Mouse (Mus musculus): ENCODE measurements around the gene Coro2b.

Coro2b gene

GRCm38 (mm10) chr9:62537941-62538340 is 1.1 kb upstream of the Coro2b start:
- DNase-seq = no peak

GRCm38 (mm10) chr9:62536119-62536654 is 657 bp downstream of the Coro2b start:
- no peak for DNase-seq

DNA sequence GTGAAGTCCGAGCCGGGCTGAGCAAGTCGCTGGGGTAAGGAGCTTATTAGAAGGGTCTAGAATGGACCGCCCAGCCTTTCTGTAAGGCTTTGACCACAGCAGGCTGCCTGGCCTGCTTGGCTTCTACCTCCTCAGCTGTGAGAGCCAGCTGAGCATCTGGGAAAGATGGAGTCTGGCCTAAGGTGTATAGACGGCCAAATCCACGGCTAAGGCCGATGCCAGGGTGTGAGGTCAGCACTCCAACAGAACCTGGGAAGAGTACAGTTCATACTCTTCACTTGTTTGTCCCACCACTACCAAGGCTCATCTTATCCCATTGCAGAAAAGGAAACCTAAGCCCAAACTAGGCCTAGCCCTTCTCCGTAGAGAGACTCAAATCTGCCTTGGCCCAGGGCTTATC is 1.3 kb downstream of the Coro2b start:
- DNase-seq = no peak

DNA sequence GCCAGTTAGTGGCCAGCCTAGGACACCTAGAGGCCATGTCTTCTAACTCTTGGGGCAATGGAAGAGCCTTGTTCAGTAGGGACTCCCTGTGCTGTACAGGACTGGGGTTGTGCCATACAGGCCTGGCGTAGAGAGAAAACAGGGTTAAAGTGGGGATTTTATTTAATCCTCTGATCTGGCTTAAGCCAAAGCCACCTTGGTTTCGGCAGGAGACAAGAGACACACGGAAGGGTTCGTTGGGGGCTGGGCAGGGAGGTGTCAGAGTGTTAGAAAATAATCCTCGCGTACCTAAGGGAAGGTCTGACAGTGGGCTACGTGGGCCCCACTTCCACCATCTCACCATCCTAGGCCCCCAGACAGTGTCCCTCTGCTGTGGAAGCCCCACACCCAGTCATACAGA is 2.2 kb downstream of the Coro2b start:
- no peak for DNase-seq

DNA sequence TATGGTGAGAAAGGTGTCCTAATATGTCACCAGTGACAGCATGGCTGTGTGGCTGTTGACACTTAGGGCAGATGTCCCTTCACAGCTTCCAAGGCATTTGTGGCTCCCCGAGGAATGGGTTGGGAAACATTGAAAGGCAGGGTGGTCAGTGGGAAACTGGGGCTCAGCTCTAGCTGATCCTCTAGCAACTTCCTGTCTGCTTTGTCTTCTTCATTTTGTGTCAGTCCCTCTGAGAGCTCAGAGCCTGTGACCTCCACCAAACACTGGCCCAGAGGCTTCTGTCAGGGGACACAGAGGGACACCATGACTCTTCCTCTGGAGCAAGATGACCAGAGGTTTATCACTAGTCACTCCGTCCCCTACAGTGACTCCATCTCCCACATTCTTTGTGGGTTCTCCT is 2.7 kb downstream of the Coro2b start:
- DNase-seq = no peak

DNA sequence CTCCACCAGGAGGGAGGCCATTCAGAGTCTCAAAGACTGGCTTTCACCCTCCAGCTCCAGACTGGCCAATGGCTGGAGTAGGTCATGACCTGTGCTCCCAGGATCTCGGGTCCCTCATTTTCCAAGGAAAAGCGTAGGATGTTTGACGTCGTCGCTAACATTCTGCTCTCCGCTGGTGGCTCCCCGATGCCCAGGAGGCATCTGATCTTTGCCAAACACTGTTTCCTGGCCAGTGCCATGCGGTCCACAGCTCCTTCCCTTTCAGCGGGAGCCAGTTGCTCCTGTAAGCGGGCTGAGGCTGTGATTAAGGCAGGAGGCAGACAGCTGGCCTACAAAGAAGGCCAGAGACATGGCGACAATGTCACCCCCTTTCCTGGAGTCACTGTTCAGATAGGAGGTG is 4.0 kb downstream of the Coro2b start:
- DNase-seq = no peak

GRCm38 (mm10) chr9:62531459-62532275 is 5.2 kb downstream of the Coro2b start:
- peak; percentile 76 for DNase-seq

DNA sequence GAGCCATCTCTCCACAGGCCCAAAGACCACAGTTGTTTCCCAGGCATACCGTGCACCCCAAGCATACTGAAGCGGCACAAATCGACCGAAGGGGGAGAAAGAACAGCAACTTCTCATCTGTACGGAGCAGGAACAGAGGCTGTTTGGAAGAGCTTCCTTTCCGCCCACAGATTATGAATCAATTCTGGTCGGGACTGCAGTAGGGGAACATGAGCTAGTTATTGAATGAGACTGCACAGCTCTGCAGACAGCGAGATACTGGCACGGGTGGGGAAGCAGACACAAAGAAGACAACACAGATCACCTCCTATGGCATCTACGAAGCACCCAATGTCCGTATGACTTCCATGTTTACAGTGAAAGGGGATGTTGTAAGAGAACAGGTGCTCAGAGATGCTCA is 8.3 kb downstream of the Coro2b start:
- peak; percentile 78 for DNase-seq

- DNase-seq = no peak
These were observed 10.0 kb downstream of the Coro2b start for GRCm38 (mm10) chr9:62526858-62527257.

DNA sequence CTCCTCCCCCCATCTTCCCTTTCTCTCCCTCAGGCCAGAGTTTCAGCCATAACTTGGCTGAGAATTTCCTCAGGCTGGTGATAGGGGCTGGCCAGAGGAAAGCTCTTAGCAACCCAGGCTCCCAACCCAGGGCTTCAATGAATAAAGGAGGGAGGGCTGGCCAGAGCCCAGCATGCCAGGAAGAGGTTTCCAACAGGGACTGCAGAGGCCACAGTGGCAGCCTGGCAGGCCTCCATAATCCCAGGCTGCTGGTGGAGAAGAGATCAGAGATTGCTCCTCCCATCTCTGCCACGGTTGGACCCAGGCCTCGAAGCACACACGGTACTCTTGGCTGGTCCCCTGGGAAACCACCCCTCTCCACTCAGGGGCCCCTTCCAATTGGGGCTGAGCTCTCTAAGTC is 10.4 kb downstream of the Coro2b start:
- DNase-seq = peak; percentile 73

DNA sequence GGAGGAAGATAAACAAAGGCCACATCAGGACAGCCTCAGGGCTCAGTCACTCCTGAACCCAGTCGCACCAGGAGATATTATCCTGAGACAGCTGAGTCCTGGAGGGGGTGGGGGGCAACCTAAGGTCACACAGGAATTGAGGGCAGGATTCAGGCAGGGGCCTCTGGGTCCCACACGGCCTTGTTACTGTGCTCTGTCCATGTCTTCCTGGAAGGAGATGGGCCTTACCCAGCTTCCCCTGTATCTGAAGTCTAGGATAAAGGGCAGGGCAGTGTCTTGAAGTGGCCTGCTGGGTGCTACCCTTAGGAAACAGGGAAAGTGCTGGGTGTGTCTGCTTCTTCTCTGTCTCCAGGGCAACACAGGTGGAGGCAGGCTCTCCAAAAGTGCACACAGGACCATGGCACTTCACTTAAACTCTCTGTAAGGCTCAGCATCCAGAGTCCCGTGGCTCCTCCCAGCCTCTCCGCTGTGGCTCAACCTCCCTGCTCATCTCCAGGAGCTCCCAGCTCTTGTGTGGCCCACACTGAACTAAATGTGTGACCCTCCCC is 12.0 kb downstream of the Coro2b start:
- DNase-seq = no peak

- DNase-seq = no peak
These were observed 13.9 kb downstream of the Coro2b start for GRCm38 (mm10) chr9:62522791-62523471.

GRCm38 (mm10) chr9:62522211-62522610 is 14.6 kb downstream of the Coro2b start:
- no peak for DNase-seq

- no peak for DNase-seq
These were observed 15.3 kb downstream of the Coro2b start for GRCm38 (mm10) chr9:62521541-62521940.

DNA sequence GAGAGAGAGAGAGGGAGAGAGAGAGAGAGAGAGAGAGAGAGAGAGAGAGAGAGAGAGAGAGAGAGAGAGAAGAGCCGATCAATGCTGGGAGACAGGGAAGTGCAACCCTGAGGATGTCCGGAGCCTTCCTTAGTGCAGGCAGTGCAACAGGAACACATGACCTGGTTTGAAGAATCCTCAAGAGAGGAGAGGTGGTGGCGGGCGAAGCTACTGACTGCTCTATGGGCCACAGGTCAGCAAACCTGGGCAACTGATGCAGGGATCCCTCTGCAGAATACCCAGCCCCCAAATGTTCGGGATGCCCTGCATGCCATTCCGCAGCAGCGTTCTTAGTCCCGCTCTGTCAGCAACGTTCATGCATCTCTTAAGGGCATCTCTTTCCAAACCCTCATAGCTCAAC is 15.9 kb downstream of the Coro2b start:
- no peak for DNase-seq

DNA sequence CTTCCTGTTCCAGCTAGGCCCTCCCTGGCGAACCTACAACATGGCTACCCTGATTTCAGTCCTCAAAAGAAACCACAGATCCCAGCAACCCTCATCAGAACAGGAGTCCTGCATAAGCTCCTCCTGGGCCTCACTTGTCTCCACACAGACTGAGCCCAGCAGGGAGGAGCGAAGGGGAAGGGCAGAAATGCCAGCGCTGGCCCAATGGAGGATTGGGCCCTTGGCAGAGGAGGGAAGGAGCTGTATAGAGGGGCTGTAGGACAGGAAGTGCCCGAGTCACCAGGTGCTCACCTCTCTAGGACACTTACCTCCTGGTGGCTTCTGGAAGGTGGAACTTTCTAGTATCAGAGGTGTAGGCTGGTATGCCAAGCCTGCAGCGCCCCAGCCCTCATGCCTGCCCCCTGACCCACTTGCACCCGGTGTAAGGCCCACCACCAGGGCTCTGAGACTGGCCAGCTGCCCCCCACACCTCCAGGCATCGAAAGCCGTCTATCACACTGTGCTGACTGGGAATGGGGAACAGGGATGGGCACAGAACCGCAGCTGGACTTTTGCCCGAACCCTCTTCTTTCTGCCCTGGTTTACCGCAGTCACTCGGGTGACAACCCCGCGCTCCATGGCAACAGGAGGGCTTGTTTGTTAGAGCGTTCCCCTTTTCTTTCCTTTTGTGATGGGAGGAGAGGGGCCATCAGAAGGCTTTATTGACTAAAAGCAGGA is 16.9 kb downstream of the Coro2b start:
- DNase-seq = no peak

DNA sequence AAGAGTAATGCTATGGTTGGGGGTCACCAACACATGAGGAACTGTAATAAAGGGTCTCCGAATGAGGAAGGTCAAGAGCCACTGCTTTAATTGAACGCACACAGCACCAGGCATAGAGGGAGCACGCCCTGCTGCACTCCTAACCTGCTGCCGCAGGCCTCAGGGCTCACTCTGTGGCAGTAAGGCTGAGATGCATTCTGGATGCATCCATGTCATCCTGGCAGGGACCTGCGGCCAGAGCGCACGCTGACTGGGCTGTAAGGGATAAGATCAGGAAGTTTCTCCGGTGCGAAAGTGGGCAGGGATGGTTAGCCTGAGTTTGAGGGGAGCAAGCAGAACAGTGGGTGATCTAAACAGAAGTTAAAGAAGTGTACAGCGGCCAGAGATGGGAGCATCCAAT is 17.5 kb downstream of the Coro2b start:
- DNase-seq = no peak

DNA sequence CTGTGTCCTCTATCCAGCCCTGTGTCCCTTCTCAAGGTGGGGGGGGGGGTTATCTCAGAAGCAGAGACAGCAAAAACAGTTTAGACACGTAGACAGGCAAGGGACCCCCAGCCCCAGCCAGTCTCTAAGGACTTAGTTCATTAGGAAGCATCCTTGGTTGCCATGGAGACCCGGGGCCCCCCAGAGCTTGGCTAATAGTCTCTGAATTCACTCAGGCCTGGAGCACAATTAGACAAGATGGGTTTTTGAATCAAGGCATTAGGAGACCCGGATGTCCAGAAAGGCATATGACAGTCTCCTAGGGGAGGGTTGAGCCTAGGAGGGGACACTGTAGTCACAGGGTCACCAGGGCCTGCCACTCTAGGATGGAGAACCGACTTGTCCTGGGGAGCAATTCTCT is 18.3 kb downstream of the Coro2b start:
- no peak for DNase-seq

DNA sequence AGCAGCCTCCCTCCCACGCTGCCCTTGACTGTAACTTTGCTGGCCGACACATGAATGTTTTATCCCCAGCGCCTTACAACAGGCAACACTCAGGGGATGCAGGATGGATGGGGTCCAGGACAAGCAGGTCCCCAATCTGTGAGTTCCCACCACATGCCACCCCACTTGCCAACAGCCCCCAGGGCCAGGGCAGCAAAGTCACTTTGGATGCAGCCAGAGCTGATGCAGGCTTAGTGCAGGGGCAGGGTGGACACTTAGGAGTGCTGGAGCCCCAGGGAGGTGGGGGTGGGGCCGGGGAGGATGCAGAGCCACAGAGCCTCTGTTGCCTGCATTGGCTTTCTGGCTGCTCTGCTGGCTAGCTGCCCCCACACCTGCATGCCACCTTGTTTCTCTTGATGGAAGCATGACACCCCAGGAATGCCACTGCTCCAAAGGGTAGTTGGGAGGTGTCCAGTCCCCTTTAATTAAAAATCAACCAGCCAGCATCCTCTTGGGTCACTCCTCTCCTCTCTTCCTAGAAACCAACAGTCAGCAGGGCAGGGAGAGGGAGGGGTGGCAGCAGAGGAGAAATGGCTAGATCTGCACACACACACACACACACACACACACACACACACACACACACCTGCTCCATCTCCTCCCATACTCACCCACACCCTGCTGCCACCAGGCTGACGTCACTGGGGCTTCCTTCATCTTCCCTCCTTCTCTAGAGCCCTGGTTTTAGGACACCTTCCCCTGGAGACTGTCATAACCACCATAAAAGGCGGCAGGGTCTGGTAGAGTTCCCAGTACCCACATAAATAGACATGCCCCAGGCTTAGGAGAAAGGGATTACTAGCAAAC is 19.5 kb downstream of the Coro2b start:
- DNase-seq = peak; percentile 81

- DNase-seq = no peak
These were observed 21.7 kb downstream of the Coro2b start for GRCm38 (mm10) chr9:62515138-62515537.

DNA sequence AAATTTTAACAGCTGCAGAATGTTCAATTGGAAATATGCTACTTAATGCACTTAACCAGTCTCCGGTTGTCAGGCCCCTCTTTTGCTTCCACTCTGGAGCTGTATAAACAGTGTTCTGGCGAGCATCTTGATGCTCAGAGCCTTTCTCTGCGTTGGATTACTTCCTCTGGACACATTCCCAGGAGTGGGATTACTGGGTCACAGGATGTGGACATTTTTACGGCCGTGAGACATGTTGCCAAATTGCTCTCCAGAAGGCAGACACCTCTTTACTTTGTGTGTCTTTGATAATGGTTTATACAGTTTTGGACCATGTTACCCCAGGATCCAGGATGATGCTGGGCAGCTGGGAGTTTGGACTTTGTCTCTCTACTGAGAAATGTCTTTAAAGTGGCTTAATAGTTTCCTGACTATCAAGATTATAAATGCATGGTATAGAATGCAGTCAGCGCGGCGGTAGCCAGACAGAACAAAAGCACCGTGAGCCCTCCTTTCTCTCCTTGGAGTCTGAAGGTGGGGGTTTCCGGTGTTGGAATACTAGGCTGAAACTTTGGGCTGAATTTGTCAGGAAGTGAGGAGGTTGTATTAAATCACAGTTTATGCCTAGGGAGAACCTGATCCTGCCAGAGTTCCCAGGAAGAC is 23.2 kb downstream of the Coro2b start:
- no peak for DNase-seq

- DNase-seq = no peak
These were observed 26.3 kb downstream of the Coro2b start for GRCm38 (mm10) chr9:62510530-62510936.

Measured in right cerebral cortex, adult 18-20 months (tissue).